Mouse (Mus musculus) spleen, adult 2 months (tissue): Measurements from ENCODE around the gene Slc46a3.

Source experiments
- CTCF ChIP-seq: fragments of 200-500 bp; IDR thresholded peaks from 2 replicates; pipeline ENCODE4 v1.5.1; 2011; ENCODE audit warnings: mild to moderate bottlenecking, inconsistent platforms; ENCODE audit not compliant: insufficient read depth, insufficient read length, insufficient replicate concordance; ENCODE audit errors: extremely low read depth
- POLR2A ChIP-seq: fragments of 200-500 bp; IDR thresholded peaks from 2 replicates; pipeline ENCODE4 v1.6.1; 2011; ENCODE audit warnings: low read depth, low read length, inconsistent platforms

DNA sequence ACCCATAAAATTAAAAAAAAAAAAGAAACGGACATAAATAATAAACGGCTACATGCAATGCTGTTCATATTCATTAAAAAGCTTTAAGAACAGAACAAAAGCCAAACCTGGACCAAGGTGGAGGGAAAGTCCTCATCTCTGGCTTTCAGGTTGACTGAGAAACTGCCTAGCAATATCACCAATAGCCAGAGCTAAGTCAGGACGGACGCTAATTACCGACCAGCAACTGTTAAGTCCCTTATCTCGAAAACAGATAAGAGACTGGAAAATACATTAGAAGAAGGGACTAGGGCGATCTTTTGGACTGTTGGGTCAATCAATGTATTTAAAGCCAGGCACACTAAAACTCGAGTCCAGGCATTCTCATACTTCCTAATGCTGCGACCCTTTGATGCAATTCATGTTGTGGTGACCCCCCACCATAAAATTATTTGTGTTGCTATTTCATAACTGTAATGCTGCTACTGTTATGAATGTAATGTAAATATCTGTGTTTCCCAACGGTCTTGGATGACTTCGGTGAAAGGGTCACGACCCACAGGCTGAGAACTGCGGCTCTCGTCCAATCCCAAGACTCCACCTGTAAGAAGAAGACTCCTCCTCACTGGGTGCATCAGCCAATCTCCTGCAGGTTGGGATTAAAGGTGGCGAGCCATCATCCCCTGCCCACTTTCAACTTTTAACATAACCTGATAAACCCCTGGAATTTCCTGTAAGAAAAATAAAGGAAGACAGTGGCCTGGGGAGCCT, 7.6 kb upstream of the Slc46a3 start:
- TF ChIP-seq POLR2A (no peak), CTCF (no peak)
